Mouse (Mus musculus): ENCODE data around the gene Plk3. TPM values are rescaled to one million over a fixed set of nuclear protein-coding genes. Genes with fewer than 3 reads are reported as not detected.
A peak's percentile ranks its signal among the peaks of the same experiment; 100 is the strongest.
"Not testable (repeated sequence)": the region's sequence is repeated elsewhere in the genome, so short reads cannot be mapped to it uniquely, and the experiment has no call there.

Gene Plk3
- polyA plus RNA-seq (2012; rRNA removed) (7.3 and 8.9 TPM in 2 replicates), polyA plus RNA-seq (2014; fragmentation: Nextera tagmentation; extraction: Ambion mirVana) (4.7 and 5.8 TPM in 2 replicates)

- DNase-seq (ENCODE audit: low spot score) (peak; percentile 98), ATAC-seq (ENCODE audit: low FRiP score, low read depth) (peak; percentile 91)
- Histone ChIP-seq H3K4me3 (replicated peaks; ENCODE audit: low read length) (peak within 1 kb of the TSS; percentile 80), H3K36me3 (ENCODE audit: control insufficient read depth, insufficient read depth, low read length) (peaks cover 4% of the 10 kb centered on the region; the same call in 1 of the 2 replicates), H3K27ac (replicated peaks; ENCODE audit: low read depth, low read length) (no peak within 1 kb of the TSS), H3K27me3 (ENCODE audit: control insufficient read depth, insufficient read depth, low read length) (peaks cover 20% of the 10 kb centered on the region; the same call in 1 of the 2 replicates), H3K9ac (ENCODE audit: low read depth, low read length, severe bottlenecking) (peak within 1 kb of the TSS; percentile 75), H3K4me1 (ENCODE audit: control insufficient read depth, insufficient read depth, low read length) (peaks cover 8% of the 10 kb centered on the region; the same call in 1 of the 2 replicates), H3K9me3 (ENCODE audit: control insufficient read depth, low read length) (no peaks in the 10 kb centered on the region), H3K4me2 (replicated peaks; ENCODE audit: low read depth, low read length, severe bottlenecking) (peak within 1 kb of the TSS; percentile 98)
- TF ChIP-seq POLR2A (IDR thresholded peaks at IDR 0.05; ENCODE audit: borderline replicate concordance, extremely low read depth, insufficient read depth, insufficient read length), result no peak
- 4% methylated on average over 27 of the region's 48 CpGs for whole genome bisulfite sequencing
These were observed at the start of gene Plk3 for GRCm38 (mm10) chr4:117133817-117134600. Gene Plk3 (minus strand): TSS chr4:117133963.

- H3K4me1 ChIP-seq (ENCODE audit: control insufficient read depth, insufficient read depth, low read length); H3K27me3 ChIP-seq (ENCODE audit: control insufficient read depth, insufficient read depth, low read length); H3K9me3 ChIP-seq (ENCODE audit: control insufficient read depth, low read length); H3K27ac ChIP-seq (replicated peaks; ENCODE audit: low read depth, low read length): not testable (repeated sequence)
- WGBS, result 10% methylated on average over 9 of the region's 9 CpGs
- Histone ChIP-seq H3K4me3 (replicated peaks; ENCODE audit: low read length) (peak overlapping the region; percentile 63), H3K9ac (ENCODE audit: low read depth, low read length, severe bottlenecking) (peak overlapping the region; percentile 54), H3K4me2 (replicated peaks; ENCODE audit: low read depth, low read length, severe bottlenecking) (peak overlapping the region; percentile 73), H3K36me3 (ENCODE audit: control insufficient read depth, insufficient read depth, low read length) (peaks cover 21% of the 10 kb centered on the region)
- ATAC-seq (ENCODE audit: low FRiP score, low read depth) (peak; percentile 34; the same call in 1 of the 2 replicates), DNase-seq (ENCODE audit: low spot score) (peak; percentile 10)
These were observed 49.0 kb upstream of the Plk3 start for GRCm38 (mm10) chr4:117182759-117183096.

- Histone ChIP-seq H3K4me2 (replicated peaks; ENCODE audit: low read depth, low read length, severe bottlenecking) (peak within 1 kb of the TSS; percentile 73), H3K9ac (ENCODE audit: low read depth, low read length, severe bottlenecking) (peak within 1 kb of the TSS; percentile 57), H3K4me1 (ENCODE audit: control insufficient read depth, insufficient read depth, low read length) (peaks cover 4% of the 10 kb centered on the region), H3K36me3 (ENCODE audit: control insufficient read depth, insufficient read depth, low read length) (peaks cover 27% of the 10 kb centered on the region), H3K27ac (replicated peaks; ENCODE audit: low read depth, low read length) (0 out of 2 replicates have a peak within 1 kb of the TSS, but pooled peaks have one; percentile 34), H3K27me3 (ENCODE audit: control insufficient read depth, insufficient read depth, low read length) (no peaks in the 10 kb centered on the region), H3K9me3 (ENCODE audit: control insufficient read depth, low read length) (no peaks in the 10 kb centered on the region), H3K4me3 (replicated peaks; ENCODE audit: low read length) (peak within 1 kb of the TSS; percentile 63)
- ATAC-seq (ENCODE audit: low FRiP score, low read depth) (peak; percentile 98), DNase-seq (ENCODE audit: low spot score) (peak; percentile 95)
- 2% methylated on average over 42 of the region's 42 CpGs for WGBS
- no peak for TF ChIP-seq POLR2A (IDR thresholded peaks at IDR 0.05; ENCODE audit: borderline replicate concordance, extremely low read depth, insufficient read depth, insufficient read length)
These were observed 48.3 kb upstream of the Plk3 start, which contains the start of gene Kif2c for GRCm38 (mm10) chr4:117181863-117182758. Gene Kif2c (minus strand): TSS chr4:117182639.

GRCm38 (mm10) chr4:117169936-117170335 lies 36.2 kb upstream of the Plk3 start:
- H3K27me3 ChIP-seq (ENCODE audit: control insufficient read depth, insufficient read depth, low read length), result no peaks in the 10 kb centered on the region
- peaks cover 88% of the 10 kb centered on the region for H3K36me3 ChIP-seq (ENCODE audit: control insufficient read depth, insufficient read depth, low read length)
- 94% methylated on average over 5 of the region's 5 CpGs for WGBS
- ATAC-seq (ENCODE audit: low FRiP score, low read depth) (no peak), DNase-seq (ENCODE audit: low spot score) (no peak)
- no peak overlapping the region for H3K27ac ChIP-seq (replicated peaks; ENCODE audit: low read depth, low read length)
- no peak overlapping the region for H3K4me3 ChIP-seq (replicated peaks; ENCODE audit: low read length)
- H3K4me1 ChIP-seq (ENCODE audit: control insufficient read depth, insufficient read depth, low read length), result no peaks in the 10 kb centered on the region
- TF ChIP-seq POLR2A (IDR thresholded peaks at IDR 0.05; ENCODE audit: borderline replicate concordance, extremely low read depth, insufficient read depth, insufficient read length), result no peak
- no peaks in the 10 kb centered on the region for H3K9me3 ChIP-seq (ENCODE audit: control insufficient read depth, low read length)
- no peak overlapping the region for H3K4me2 ChIP-seq (replicated peaks; ENCODE audit: low read depth, low read length, severe bottlenecking)
- no peak overlapping the region for H3K9ac ChIP-seq (ENCODE audit: low read depth, low read length, severe bottlenecking)

GRCm38 (mm10) chr4:117161183-117161582 lies 27.4 kb upstream of the Plk3 start:
- Histone ChIP-seq H3K27me3 (ENCODE audit: control insufficient read depth, insufficient read depth, low read length) (no peaks in the 10 kb centered on the region), H3K4me2 (replicated peaks; ENCODE audit: low read depth, low read length, severe bottlenecking) (no peak overlapping the region), H3K4me3 (replicated peaks; ENCODE audit: low read length) (no peak overlapping the region), H3K36me3 (ENCODE audit: control insufficient read depth, insufficient read depth, low read length) (peaks cover 57% of the 10 kb centered on the region), H3K9ac (ENCODE audit: low read depth, low read length, severe bottlenecking) (no peak overlapping the region), H3K9me3 (ENCODE audit: control insufficient read depth, low read length) (no peaks in the 10 kb centered on the region), H3K4me1 (ENCODE audit: control insufficient read depth, insufficient read depth, low read length) (no peaks in the 10 kb centered on the region), H3K27ac (replicated peaks; ENCODE audit: low read depth, low read length) (no peak overlapping the region)
- no peak for TF ChIP-seq POLR2A (IDR thresholded peaks at IDR 0.05; ENCODE audit: borderline replicate concordance, extremely low read depth, insufficient read depth, insufficient read length)
- DNase-seq (ENCODE audit: low spot score) (no peak), ATAC-seq (ENCODE audit: low FRiP score, low read depth) (no peak)
- 54% methylated on average over 4 of the region's 4 CpGs for WGBS

All from limb, embryonic 14.5 days (tissue).